17 mouse cellular contexts compared by ENCODE assay signal in the genomic region with DNA sequence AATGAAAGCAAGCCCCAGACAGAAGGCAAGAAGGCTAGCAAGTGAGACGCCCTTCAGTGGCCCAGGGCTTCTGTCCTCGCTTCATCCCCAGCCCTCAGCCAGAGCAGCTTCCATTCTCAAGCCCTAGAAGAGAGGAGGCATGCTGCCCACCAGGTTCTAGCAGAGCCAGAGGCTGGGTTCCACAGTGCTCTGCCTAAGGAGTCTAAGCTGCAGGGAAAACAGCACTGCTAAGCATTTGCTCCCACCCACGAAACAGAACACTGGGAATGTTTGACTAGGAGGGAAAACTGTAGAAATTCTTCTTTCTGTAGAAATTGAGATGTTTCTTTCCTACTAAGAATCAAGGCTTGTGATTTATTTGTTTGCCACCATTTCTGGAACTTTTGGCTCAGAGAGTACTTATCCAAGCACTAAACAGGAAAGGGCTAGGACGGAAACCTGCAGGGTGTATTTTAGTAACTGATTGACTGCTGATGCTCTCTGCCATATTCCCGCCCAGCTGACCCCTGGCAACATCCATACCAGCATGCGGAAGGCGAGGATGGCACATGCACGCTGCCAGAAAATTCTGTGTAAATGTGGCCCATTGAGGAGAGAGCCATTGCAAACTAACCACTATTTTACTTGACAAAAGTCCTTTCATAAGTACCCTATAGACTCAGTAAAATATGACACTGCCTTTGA.
"Had no signal": no experiment of that assay in that cellular context is flagged by ENCODE, and none has a peak within 500 bp of the region (broad histone marks: within the 10 kb centered on the region; RNA-seq: fewer than 3 reads in every experiment).

No protein-coding gene starts in this region.

- H3K9me3 ChIP-seq: limb, embryonic 12.5 days; liver, embryonic 13.5 days; lung, embryonic 15.5 days; midbrain, embryonic 12.5 days; neural tube, embryonic 13.5 days had no signal

- H3K4me2 ChIP-seq: limb, embryonic 12.5 days; liver, embryonic 13.5 days; lung, embryonic 15.5 days; midbrain, embryonic 12.5 days; neural tube, embryonic 13.5 days had no signal

- H3K27me3 ChIP-seq: limb, embryonic 12.5 days; liver, embryonic 13.5 days; lung, embryonic 15.5 days; midbrain, embryonic 12.5 days; neural tube, embryonic 13.5 days had no signal

- ATAC-seq: hindbrain, postnatal 0 days; liver, postnatal 0 days; midbrain, embryonic 16.5 days had no signal

- H3K9ac ChIP-seq: limb, embryonic 12.5 days; liver, embryonic 13.5 days; liver, postnatal 0 days; lung, embryonic 15.5 days; midbrain, embryonic 12.5 days; neural tube, embryonic 13.5 days had no signal

- H3K4me1 ChIP-seq: limb, embryonic 12.5 days; liver, embryonic 13.5 days; lung, embryonic 15.5 days; midbrain, embryonic 12.5 days had no signal

- DNase-seq: liver; liver, embryonic 13.5 days; liver, postnatal 0 days; lung, postnatal 14 days; retina, postnatal 1 day; right cerebral cortex, postnatal 4 days; spleen, adult 18-20 months; thymus, adult 18-20 months; thymus, postnatal 14 days had no signal

- H3K4me3 ChIP-seq: limb, embryonic 12.5 days; liver, embryonic 13.5 days; lung, embryonic 15.5 days; midbrain, embryonic 12.5 days; neural tube, embryonic 13.5 days had no signal

- H3K27ac ChIP-seq: hindbrain, postnatal 0 days; kidney, postnatal 0 days; limb, embryonic 12.5 days; liver, embryonic 13.5 days; lung, embryonic 15.5 days; macrophage; midbrain, embryonic 12.5 days; neural tube, embryonic 13.5 days had no signal
